Mouse (Mus musculus) right cerebral cortex, adult 2 months (tissue): Measurements from ENCODE around the gene Eif3k.
"Not testable (repeated sequence)": the region's sequence is repeated elsewhere in the genome, so short reads cannot be mapped to it uniquely, and the experiment has no call there.

ENCODE experiments used
- DNase-seq, 2 experiments: peaks; one replicate each; pipeline ENCODE4 v3.0.0; 2021 to 2022; ENCODE audit warnings: low spot score in 2 of 2

Eif3k gene

DNA sequence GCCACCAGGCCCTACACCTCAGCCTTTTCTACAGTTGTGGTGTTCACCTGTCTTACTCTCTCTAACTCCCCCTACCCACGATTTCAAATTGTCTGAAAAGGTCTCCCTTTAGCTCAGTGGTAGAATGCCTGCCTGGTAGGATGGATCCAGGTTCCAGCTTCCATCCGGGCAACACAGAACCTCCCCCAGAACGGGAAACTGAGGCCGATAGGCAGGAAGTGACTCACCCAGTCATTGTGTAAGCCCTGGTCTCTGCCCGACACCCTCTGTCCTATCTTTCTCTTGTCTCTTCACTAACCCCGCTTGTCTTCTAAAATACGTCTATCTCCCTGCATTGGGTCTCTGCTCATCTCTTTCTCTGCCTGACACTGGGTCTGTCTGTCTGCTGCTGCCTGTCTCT lies 3.5 kb upstream of the Eif3k start:
- DNase-seq = no peak

- no peak for DNase-seq
Observed at GRCm38 (mm10) chr7:28984452-28984851, 2.8 kb upstream of the Eif3k start.

DNA sequence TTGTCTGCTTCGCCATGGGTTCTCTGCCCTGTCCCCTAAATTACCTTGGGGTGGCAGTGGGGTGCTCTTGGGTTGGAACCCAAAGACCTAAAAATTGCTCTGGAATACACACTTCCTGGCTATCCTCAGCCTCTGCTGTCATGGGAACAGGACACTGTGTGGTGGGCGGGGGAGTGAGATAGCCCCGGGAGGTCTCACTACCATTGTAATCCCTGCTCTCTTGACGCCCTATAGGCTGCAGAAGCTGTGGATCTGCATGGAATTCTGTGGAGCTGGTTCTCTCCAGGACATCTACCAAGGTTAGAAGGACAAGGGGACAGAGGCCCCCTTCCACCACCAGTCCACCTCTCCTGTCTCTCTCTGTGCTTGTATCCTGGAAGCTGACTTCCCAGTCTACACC lies 2.2 kb upstream of the Eif3k start:
- no peak for DNase-seq

DNA sequence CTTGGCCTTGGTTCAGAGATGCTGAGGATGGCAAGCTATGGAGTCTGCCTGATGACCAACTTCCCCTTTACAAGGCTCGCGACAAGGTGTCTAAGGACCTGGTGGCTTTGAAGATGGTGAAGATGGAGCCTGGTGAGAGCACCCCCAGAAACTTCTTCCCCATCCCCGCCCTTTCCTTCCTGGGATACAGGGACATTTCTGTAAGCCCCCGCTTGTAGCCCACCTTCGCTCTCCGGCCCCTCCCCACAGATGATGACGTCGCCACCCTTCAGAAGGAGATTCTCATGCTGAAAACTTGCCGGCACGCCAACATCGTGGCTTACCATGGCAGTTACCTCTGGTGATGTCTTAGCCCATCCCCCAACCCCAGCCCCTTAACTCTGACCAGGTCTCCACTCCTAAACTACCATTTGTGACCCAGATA lies 1.5 kb upstream of the Eif3k start:
- DNase-seq = no peak

- no peak for DNase-seq
Observed at GRCm38 (mm10) chr7:28982274-28983013, 780 bp upstream of the Eif3k start.

DNA sequence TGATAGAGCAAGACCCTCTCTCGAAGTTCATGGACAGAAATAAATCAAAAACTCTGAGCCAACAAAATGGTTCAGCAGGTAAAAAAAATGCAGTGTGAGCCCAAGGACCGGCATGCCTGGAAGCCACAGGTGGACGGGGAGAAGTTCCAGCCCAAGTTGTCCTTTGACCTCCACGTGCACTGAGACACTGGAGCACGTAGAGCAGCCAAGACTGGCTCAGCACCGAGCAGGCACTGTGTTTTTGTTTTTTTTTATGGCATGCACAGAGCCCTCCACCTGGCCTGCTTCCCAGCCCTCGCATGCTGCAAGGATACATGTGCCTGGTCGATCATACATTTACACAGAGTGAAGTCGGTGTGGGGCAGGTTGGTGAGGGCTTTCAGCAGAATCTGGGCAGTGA lies 4.1 kb downstream of the Eif3k start:
- no peak for DNase-seq

GRCm38 (mm10) chr7:28973025-28973424 lies 8.6 kb downstream of the Eif3k start:
- no peak for DNase-seq

- DNase-seq = peak; percentile 74 to 83
Observed at GRCm38 (mm10) chr7:28972542-28972985, 9.1 kb downstream of the Eif3k start.

- DNase-seq = no peak
Observed at GRCm38 (mm10) chr7:28971770-28972269, 9.8 kb downstream of the Eif3k start.

DNA sequence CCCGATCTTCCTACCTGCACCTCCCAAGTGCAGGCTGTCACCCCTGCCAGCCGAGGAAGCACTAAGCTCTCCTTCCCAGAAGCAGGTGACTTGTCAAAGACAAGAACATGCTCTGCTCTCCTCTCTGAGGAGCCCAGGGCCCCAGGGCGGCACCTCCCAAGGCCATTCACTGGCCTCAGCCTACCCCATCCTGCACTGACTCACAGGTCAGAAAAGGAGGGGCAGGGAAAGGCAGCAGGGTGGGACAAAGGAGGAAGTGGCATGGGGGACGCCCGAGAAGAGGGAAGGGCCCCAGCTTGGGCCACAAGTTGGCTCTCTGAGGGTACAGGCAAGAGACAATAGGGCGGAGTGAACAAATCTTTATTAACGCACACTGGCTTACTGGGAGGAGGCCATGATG lies 10.6 kb downstream of the Eif3k start:
- DNase-seq = no peak

GRCm38 (mm10) chr7:28969672-28970394 lies 11.8 kb downstream of the Eif3k start:
- no peak for DNase-seq

- no peak for DNase-seq
Observed at GRCm38 (mm10) chr7:28969271-28969670, 12.4 kb downstream of the Eif3k start.

DNA sequence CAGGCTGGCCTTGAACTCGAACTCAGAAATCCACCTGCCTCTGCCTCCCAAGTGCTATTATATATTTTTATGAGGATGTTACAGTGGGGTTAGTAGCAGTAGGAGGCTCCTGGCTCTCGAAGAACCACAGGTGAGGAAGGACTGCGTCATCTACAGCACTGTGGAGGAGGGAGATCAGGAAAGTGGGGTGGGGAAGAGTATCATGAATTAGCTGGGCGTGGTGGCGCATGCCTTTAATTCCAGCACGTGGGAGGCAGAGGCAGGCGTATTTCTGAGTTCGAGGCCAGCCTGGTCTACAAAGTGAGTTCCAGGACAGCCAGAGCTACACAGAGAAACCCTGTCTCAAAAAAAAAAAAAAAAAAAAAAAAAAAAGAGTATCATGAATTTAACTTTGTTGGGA lies 13.5 kb downstream of the Eif3k start:
- not testable (repeated sequence) for DNase-seq

DNA sequence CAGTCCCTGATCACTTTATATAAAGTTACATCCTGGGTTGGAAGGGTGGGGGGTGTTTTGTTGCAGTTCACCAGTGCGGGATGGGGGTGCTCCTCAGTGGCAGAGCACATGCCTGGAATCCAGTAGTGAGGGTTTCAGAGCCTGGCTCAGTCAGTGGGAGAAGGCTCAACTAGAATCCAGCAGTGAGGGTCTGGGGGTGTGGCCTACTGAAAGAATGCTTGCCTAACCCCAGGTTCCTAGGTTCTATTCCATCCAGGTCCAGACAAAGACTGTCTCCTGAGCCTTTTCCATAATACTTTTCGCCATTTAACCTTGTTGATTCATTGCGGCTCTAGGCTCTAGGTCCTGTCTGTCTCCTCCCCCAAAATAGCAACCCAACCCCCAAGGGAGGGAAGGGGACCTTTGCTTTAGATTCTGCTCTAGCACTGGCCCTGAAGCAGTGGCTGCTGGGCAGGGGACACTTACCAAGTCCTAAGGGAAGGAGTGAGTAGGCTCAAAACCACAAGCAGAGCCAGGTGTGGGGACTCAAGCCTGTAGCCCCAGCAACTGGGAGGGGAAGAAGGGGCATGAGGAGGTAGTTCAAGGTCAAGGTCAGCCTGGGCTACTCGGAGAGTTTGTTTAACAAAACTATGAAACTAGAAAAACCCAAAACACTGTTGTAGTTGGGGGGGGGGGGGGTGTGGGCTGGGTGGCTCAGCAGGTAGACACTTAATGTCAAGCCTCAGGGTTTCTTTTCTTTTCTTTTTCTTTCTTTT lies 14.7 kb downstream of the Eif3k start:
- DNase-seq = no peak

DNA sequence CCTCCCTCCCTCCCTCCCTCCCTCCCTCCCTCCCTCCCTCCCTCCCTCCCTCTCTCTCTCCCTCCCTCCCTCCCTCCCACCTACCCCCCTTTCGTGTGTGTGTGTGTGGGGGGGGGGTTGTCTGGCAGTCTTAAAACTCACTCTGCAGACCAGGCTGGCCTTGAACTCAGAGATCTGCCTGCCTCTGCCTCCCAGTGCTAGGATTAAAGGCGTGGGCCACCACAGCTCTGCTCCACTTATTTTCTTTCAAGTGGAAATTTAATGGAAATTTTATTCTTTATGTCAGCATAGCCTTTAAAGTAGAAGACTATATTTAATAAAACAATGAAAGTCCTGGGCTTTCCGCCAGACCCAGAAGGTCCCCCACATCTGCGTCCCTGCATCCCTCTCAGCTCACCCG lies 15.5 kb downstream of the Eif3k start:
- DNase-seq = no peak

- no peak for DNase-seq
Observed at GRCm38 (mm10) chr7:28965346-28965840, 16.3 kb downstream of the Eif3k start.

DNA sequence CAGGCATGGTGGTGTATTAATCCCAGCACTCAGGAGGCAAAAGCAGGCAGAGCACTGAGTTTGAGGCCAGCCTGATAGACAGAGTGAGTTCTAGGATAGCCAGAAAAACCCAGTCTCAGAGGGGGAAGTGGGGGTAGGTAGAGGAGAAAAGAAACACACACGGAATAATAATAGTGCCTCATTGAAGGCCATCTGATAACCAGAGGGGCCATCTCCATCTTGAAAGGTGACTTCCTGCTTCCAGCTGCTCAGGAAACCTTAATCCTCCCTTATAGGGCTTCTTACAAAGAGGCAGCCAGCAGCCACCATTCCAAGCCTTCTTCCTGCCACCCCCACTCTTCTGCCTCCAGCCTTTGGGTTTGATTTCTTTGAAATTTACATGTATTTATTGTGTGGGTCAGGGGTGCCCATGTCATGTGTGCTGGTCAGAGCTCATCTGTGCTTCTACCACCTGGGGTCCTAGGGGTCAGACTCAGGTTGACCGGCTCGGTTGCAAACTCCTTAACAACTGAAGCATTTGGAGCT lies 18.2 kb downstream of the Eif3k start:
- DNase-seq = no peak

DNA sequence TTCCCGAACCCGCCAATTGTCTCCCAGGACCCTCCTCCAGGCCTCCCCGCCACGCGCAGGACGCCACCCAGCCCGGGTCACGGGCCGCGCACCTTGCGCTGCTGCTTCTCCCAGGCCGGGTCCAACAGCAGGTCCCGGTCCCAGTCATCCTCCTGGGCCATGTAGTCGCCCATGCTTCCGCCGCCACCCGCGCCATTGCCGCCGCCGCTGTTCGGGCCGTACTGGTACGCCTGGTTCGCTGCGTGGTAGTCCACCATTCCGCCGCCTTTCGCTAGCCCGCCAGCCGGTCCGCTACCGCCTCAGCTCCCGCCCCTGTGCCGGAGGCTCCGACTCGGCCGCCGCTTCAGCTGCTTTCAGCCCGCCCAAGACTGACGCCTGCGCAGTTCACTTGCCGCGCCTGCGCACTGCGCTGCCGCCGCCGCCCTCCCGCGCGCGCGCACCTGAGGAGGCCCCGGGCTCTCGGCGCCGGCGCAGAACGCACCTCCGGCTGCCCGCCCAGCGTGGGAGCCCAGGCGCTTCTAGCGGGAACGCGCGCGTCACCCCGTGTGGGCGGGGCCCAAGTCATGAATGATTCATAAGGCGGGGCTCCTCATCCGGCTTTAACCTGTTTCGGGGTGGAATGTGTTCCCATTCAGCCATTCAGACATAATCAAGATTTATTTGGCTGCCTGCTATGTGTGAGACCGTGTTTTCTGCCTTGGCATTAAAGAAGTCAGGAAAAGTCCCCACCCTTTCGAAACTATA lies 19.6 kb downstream of the Eif3k start, which contains the start of gene Actn4:
Actn4 (minus strand) TSS at position 414 of the 744 bp plus-strand sequence.
- DNase-seq = peak; percentile 99

DNA sequence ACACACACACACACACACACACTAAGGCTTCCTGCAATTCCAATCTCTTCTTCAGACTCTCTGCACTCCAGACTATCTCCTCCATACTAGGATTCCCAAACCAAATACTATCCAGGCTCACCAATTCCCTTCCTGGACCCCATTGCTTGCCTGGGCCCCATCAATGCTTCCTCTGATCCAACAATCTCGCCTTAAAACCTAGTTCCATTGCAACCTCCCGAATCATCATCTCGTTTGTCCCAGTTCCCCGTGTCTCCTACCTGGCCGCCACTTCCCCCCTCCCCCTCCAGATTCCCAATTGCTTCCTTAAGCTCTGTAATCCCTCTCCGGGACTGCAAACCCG lies 20.1 kb downstream of the Eif3k start:
- no peak for DNase-seq

DNA sequence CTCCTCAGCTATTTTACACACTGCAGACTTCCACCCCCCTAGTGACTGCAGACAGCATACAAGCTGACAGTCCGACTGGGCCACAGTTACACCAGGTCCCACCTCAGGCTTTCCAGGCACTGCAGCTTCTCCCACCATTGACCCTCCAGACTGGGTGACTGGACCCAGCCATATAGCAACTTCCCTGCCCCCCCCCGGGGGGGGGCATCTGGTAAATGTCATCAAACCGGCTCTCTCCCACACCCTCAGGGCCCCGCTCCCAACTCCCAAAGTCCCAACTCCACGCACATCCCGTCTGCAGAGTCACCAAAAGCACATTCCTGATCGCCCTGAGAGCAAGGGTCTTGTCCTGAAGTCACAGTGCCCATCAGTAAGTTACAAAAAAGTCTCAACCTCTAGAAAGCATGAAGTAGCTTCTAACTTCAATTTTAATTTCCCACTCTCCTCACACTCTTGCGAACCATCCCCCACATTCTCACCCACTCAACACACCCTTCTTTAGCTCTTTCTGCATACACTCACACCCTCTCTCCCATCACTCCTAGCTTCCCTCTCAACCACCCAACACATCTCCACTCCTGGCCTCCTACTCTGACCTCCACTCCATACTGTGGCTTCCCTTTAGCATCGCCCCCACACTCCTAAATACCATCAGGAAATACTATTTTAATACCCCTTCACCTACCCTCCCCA lies 21.2 kb downstream of the Eif3k start:
- DNase-seq = peak in 1 of 2 experiments; percentile 60
